Mouse (Mus musculus): ENCODE results near the gene Tmem185b. TPM values are rescaled to one million over a fixed set of nuclear protein-coding genes. Genes with fewer than 3 reads are reported as not detected.

Gene Tmem185b
- polyA plus RNA-seq, 1 experiment = 61.2 TPM

DNA sequence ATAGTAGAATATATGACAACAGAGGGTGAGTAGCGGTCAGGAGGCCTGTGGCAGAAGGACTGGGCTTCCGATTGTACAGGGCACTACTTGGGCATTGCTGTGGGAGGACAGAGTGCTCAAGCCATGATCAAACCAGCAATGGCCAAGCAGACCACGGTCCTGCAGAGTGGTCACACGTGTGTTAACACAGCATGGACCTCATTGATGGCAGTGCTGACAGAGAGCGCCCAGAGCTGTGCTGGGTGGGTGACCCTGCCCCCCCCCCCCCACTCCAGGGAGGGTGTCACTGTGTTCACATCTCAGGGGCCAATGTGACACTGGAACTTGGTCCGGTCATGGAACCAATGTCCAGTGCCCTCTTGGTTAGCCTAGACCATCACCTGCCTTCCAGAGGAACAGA lies 6.2 kb downstream of the Tmem185b start:
- DNase-seq = no peak
- Histone ChIP-seq H3K27me3 (ENCODE audit: control insufficient read depth, insufficient read depth, low read length) (no peaks in the 10 kb centered on the region), H3K36me3 (ENCODE audit: control insufficient read depth, insufficient read depth, low read length) (peaks cover 4% of the 10 kb centered on the region; the same call in 1 of the 2 replicates), H3K4me3 (ENCODE audit: control insufficient read depth, insufficient read depth, low read length) (no peak overlapping the region), H3K4me1 (replicated peaks; ENCODE audit: control insufficient read depth, insufficient read depth, low read length) (no peaks in the 10 kb centered on the region), H3K27ac (ENCODE audit: control insufficient read depth, insufficient read depth, low read length) (no peak overlapping the region)
- no peak for TF ChIP-seq POLR2A (IDR thresholded peaks at IDR 0.05; ENCODE audit: control insufficient read depth, extremely low read depth, insufficient read depth, low read length, poor library complexity)
- WGBS = 97% methylated on average over 6 of the region's 6 CpGs

DNA sequence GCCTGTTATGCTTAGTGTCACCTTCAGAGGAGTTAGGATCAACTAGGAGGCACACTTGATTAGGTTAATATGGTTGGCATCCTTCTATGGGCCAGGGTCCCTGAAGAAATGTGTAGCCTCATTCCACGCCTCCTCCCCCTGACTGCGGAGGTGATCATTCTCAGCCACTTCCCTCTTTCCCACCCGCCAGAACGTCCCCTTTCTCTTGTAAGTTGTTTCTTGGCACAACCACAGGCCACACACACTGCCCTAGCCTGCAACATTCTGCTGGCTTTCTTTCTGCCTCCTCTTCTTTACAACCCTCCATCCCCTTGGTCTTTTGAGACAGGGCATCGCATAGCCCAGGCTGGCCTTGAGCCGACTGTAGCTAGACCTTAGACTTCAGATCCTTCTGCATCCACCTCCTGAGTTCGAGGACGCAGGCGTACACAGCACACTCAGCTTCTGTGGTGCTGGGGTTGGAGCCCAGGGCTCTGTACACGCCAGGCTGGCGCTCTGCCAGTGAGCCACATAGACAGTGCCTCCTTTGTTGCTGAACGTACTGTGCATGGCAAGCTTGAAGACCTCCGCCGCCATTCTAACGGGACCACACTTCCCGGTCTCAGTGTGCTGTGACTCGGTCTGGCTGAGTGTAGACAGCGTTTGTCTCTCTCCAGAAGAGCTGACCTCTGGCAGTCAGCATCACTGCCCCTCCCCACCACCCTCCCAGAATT lies 7.3 kb downstream of the Tmem185b start:
- WGBS = 77% methylated on average over 18 of the region's 18 CpGs
- no peak for TF ChIP-seq POLR2A (IDR thresholded peaks at IDR 0.05; ENCODE audit: control insufficient read depth, extremely low read depth, insufficient read depth, low read length, poor library complexity)
- no peak for TF ChIP-seq CTCF (IDR thresholded peaks at IDR 0.05; ENCODE audit: borderline replicate concordance, control insufficient read depth, extremely low read depth, insufficient read depth, low read length, poor library complexity)
- H3K36me3 ChIP-seq (ENCODE audit: control insufficient read depth, insufficient read depth, low read length) = no peaks in the 10 kb centered on the region
- DNase-seq = no peak
- no peak overlapping the region for H3K4me3 ChIP-seq (ENCODE audit: control insufficient read depth, insufficient read depth, low read length)
- no peaks in the 10 kb centered on the region for H3K4me1 ChIP-seq (replicated peaks; ENCODE audit: control insufficient read depth, insufficient read depth, low read length)
- H3K27me3 ChIP-seq (ENCODE audit: control insufficient read depth, insufficient read depth, low read length) = no peaks in the 10 kb centered on the region
- no peak overlapping the region for H3K27ac ChIP-seq (ENCODE audit: control insufficient read depth, insufficient read depth, low read length)

DNA sequence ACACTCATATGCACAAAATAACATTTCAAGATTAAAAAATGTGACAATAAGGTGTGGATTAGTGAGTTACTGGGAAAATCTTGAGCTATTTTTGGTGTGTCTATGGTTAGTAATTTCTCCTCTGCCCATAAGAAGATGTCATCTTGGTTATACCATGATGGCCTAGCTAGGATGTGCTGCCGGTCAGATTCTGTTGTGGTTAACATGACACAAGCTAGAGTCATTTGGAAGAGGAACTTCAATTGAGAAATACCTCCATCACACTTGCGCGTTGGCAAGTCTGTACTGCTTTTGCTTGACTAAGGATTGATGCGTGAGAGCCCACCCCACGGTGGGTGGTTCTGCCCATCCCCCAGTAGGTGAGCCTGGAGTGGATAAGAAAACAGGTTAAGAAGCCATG lies 8.4 kb downstream of the Tmem185b start:
- Histone ChIP-seq H3K4me3 (ENCODE audit: control insufficient read depth, insufficient read depth, low read length) (no peak overlapping the region), H3K27ac (ENCODE audit: control insufficient read depth, insufficient read depth, low read length) (no peak overlapping the region), H3K36me3 (ENCODE audit: control insufficient read depth, insufficient read depth, low read length) (no peaks in the 10 kb centered on the region), H3K4me1 (replicated peaks; ENCODE audit: control insufficient read depth, insufficient read depth, low read length) (no peaks in the 10 kb centered on the region), H3K27me3 (ENCODE audit: control insufficient read depth, insufficient read depth, low read length) (no peaks in the 10 kb centered on the region)
- WGBS = 36% methylated on average over 5 of the region's 5 CpGs
- no peak for DNase-seq
- TF ChIP-seq CTCF (IDR thresholded peaks at IDR 0.05; ENCODE audit: borderline replicate concordance, control insufficient read depth, extremely low read depth, insufficient read depth, low read length, poor library complexity) = no peak
- no peak for TF ChIP-seq POLR2A (IDR thresholded peaks at IDR 0.05; ENCODE audit: control insufficient read depth, extremely low read depth, insufficient read depth, low read length, poor library complexity)

DNA sequence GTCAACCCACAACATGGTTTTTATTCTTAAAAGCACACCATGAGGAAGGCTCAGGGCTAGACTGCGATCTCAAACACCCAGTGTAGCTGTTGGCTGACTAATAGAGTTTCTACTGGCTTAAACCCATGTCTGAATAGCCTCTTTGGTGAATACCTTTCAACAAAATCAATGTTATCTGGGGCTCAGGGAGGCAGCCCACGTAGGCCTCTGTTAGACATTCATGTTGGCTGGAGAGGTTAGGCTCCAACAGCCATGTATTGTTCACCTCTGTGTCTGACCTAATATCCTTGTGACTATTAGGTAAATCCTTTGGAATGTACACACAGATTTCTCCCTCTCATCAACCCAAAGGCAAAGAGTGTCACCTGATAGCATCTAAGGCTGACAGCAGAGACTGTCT lies 10.2 kb downstream of the Tmem185b start:
- TF ChIP-seq POLR2A (IDR thresholded peaks at IDR 0.05; ENCODE audit: control insufficient read depth, extremely low read depth, insufficient read depth, low read length, poor library complexity) = no peak
- TF ChIP-seq CTCF (IDR thresholded peaks at IDR 0.05; ENCODE audit: borderline replicate concordance, control insufficient read depth, extremely low read depth, insufficient read depth, low read length, poor library complexity) = no peak
- Histone ChIP-seq H3K27me3 (ENCODE audit: control insufficient read depth, insufficient read depth, low read length) (no peaks in the 10 kb centered on the region), H3K27ac (ENCODE audit: control insufficient read depth, insufficient read depth, low read length) (no peak overlapping the region), H3K4me3 (ENCODE audit: control insufficient read depth, insufficient read depth, low read length) (no peak overlapping the region), H3K4me1 (replicated peaks; ENCODE audit: control insufficient read depth, insufficient read depth, low read length) (no peaks in the 10 kb centered on the region), H3K36me3 (ENCODE audit: control insufficient read depth, insufficient read depth, low read length) (no peaks in the 10 kb centered on the region)
- DNase-seq = no peak
- WGBS = 88% methylated on average over 2 of the region's 2 CpGs

DNA sequence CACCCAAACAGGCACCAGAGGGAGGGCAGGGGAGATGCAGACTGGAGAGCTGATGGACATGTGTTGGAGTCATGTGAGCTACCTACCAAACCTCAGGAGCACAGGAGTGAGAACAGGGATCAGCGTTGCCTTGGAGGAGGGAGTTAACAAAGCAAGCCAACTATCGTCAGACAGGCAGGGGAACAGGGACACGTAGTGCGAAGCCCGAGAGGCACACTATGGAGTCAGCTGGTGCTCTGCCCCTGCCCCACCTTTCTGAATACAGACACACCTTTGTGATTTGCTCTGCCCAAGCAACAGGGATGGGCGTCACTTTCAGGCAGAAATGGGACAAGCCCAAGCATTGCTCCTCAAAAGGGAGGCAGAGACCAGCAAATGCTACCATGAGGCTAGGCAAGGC lies 11.7 kb downstream of the Tmem185b start:
- DNase-seq = no peak
- TF ChIP-seq CTCF (IDR thresholded peaks at IDR 0.05; ENCODE audit: borderline replicate concordance, control insufficient read depth, extremely low read depth, insufficient read depth, low read length, poor library complexity) = no peak
- no peak for TF ChIP-seq POLR2A (IDR thresholded peaks at IDR 0.05; ENCODE audit: control insufficient read depth, extremely low read depth, insufficient read depth, low read length, poor library complexity)
- Histone ChIP-seq H3K27me3 (ENCODE audit: control insufficient read depth, insufficient read depth, low read length) (no peaks in the 10 kb centered on the region), H3K36me3 (ENCODE audit: control insufficient read depth, insufficient read depth, low read length) (no peaks in the 10 kb centered on the region), H3K4me1 (replicated peaks; ENCODE audit: control insufficient read depth, insufficient read depth, low read length) (no peaks in the 10 kb centered on the region), H3K4me3 (ENCODE audit: control insufficient read depth, insufficient read depth, low read length) (no peak overlapping the region), H3K27ac (ENCODE audit: control insufficient read depth, insufficient read depth, low read length) (no peak overlapping the region)
- 92% methylated on average over 6 of the region's 6 CpGs for WGBS

DNA sequence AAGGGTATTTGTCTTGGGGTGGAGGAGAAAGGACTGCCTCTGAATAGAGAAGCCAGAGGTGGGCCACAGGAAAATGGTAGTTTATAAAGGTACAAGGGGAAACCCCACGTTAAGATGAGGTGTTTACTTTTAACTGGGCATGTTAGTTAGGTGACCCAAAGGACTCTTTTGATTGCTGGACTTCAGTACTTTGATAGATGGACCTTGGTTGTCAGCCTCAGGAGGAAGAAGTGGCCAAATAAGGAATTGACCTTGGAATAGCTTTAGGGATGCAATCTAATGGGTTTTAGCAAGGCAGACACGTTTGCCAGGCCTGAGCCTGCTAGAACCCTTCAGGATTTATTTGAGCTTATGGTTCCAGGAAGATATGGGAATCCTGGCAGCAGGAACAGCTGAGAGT lies 13.3 kb downstream of the Tmem185b start:
- TF ChIP-seq POLR2A (IDR thresholded peaks at IDR 0.05; ENCODE audit: control insufficient read depth, extremely low read depth, insufficient read depth, low read length, poor library complexity) = no peak
- WGBS = 76% methylated on average over 2 of the region's 2 CpGs
- DNase-seq = no peak
- no peaks in the 10 kb centered on the region for H3K36me3 ChIP-seq (ENCODE audit: control insufficient read depth, insufficient read depth, low read length)
- no peak overlapping the region for H3K27ac ChIP-seq (ENCODE audit: control insufficient read depth, insufficient read depth, low read length)
- no peaks in the 10 kb centered on the region for H3K27me3 ChIP-seq (ENCODE audit: control insufficient read depth, insufficient read depth, low read length)
- no peak overlapping the region for H3K4me3 ChIP-seq (ENCODE audit: control insufficient read depth, insufficient read depth, low read length)
- no peaks in the 10 kb centered on the region for H3K4me1 ChIP-seq (replicated peaks; ENCODE audit: control insufficient read depth, insufficient read depth, low read length)

Measured in thymus, adult 2 months (tissue).